Mouse (Mus musculus) hematopoietic stem cell, adult 5-6 weeks (primary cell): ENCODE data around the gene Asb15. TPM values are rescaled to one million over a fixed set of nuclear protein-coding genes. Genes with fewer than 3 reads are reported as not detected.

ENCODE experiments used
- ATAC-seq, 2 experiments: fragments of 125-278 bp in 1 of 2; replicated peaks in 1 of 2; 2 replicates each; pipeline ENCODE4 v1.8.0; 2016 to 2017; ENCODE audit warnings: inconsistent platforms in 2 of 2, mild to moderate bottlenecking in 2 of 2, moderate number of reproducible peaks in 2 of 2, low read depth in 1 of 2, moderate TSS enrichment in 1 of 2; ENCODE audit not compliant: low FRiP score in 2 of 2, poor library complexity in 2 of 2, severe bottlenecking in 2 of 2, insufficient read depth in 1 of 2, low TSS enrichment in 1 of 2
- total RNA-seq: library from RNA; stranded (forward); fragments of 172-1452, 232-1000 nt; gene quantifications from 2 replicates; pipeline ENCODE4 v1.2.3, GENCODE M21; 2017

Asb15 gene
- total RNA-seq: not detected in 2 replicates

- ATAC-seq: no peak
These were observed at the start of gene Asb15 for GRCm38 (mm10) chr6:24528064-24528243. TSS of gene Asb15 (plus strand) at chr6:24528144.

- ATAC-seq: no peak
These were observed 41.4 kb upstream of the Asb15 start for GRCm38 (mm10) chr6:24486530-24486929.

- no peak for ATAC-seq
These were observed 37.6 kb upstream of the Asb15 start for GRCm38 (mm10) chr6:24490341-24490740.

- ATAC-seq: no peak
These were observed 23.8 kb upstream of the Asb15 start for GRCm38 (mm10) chr6:24504141-24504540.

GRCm38 (mm10) chr6:24514552-24515284, 13.2 kb upstream of the Asb15 start, which contains the start of gene Iqub:
TSS of gene Iqub (minus strand) at chr6:24515067.
- peak; percentile 98 to 100 for ATAC-seq

GRCm38 (mm10) chr6:24516197-24516596, 11.7 kb upstream of the Asb15 start:
- ATAC-seq: peak; percentile 56 to 70; a peak in 2 of 4 replicates

GRCm38 (mm10) chr6:24525705-24526104, 2.2 kb upstream of the Asb15 start:
- ATAC-seq: no peak

- peak; percentile 92 to 97 for ATAC-seq
These were observed 535 bp upstream of the Asb15 start, which contains the start of gene Ndufa5 for GRCm38 (mm10) chr6:24527155-24528063. TSS of gene Ndufa5 (minus strand) at chr6:24528013.

- ATAC-seq: peak; percentile 40 to 51; a peak in 3 of 4 replicates
These were observed 2.2 kb downstream of the Asb15 start for GRCm38 (mm10) chr6:24530166-24530565.

- ATAC-seq: no peak
These were observed 2.9 kb downstream of the Asb15 start for GRCm38 (mm10) chr6:24530711-24531420.

GRCm38 (mm10) chr6:24532804-24533203, 4.9 kb downstream of the Asb15 start:
- ATAC-seq: no peak

- no peak for ATAC-seq
These were observed 10.5 kb downstream of the Asb15 start for GRCm38 (mm10) chr6:24538435-24538834.

GRCm38 (mm10) chr6:24540106-24540505, 12.2 kb downstream of the Asb15 start:
- ATAC-seq: no peak

GRCm38 (mm10) chr6:24542393-24542792, 14.4 kb downstream of the Asb15 start:
- no peak for ATAC-seq

- ATAC-seq: no peak
These were observed 15.2 kb downstream of the Asb15 start for GRCm38 (mm10) chr6:24543119-24543591.

- ATAC-seq: no peak
These were observed 18.9 kb downstream of the Asb15 start for GRCm38 (mm10) chr6:24546716-24547420.

GRCm38 (mm10) chr6:24549801-24550200, 21.9 kb downstream of the Asb15 start:
- no peak for ATAC-seq
